Mouse (Mus musculus) embryo, embryonic 11.5 days (tissue): Measurements from ENCODE around the gene Clec4d.
"Not testable (repeated sequence)": the region's sequence is repeated elsewhere in the genome, so short reads cannot be mapped to it uniquely, and the experiment has no call there.

Experiments used
- DNase-seq: peaks from one replicate; pipeline ENCODE4 v3.0.0-alpha.2; 2012; ENCODE audit warnings: low read depth, low spot score

The Clec4d gene

GRCm38 (mm10) chr6:123261555-123262161 is at the start of gene Clec4d:
Gene Clec4d, plus strand, starts transcription at chr6:123262111.
- no peak for DNase-seq

- DNase-seq: no peak
Observed at GRCm38 (mm10) chr6:123227519-123228166, 34.3 kb upstream of the Clec4d start.

- DNase-seq: no peak
Observed at GRCm38 (mm10) chr6:123229644-123230043, 32.3 kb upstream of the Clec4d start, which contains the start of gene Clec4n. Gene Clec4n, plus strand, starts transcription at chr6:123229843.

- no peak for DNase-seq
Observed at GRCm38 (mm10) chr6:123231149-123231548, 30.8 kb upstream of the Clec4d start.

- DNase-seq: no peak
Observed at GRCm38 (mm10) chr6:123237582-123237981, 24.3 kb upstream of the Clec4d start.

- no peak for DNase-seq
Observed at GRCm38 (mm10) chr6:123244201-123244600, 17.7 kb upstream of the Clec4d start.

GRCm38 (mm10) chr6:123248862-123249261 is 13.0 kb upstream of the Clec4d start:
- DNase-seq: not testable (repeated sequence)

GRCm38 (mm10) chr6:123252735-123253134 is 9.2 kb upstream of the Clec4d start:
- DNase-seq: no peak

GRCm38 (mm10) chr6:123258946-123259345 is 3.0 kb upstream of the Clec4d start:
- DNase-seq: no peak

- no peak for DNase-seq
Observed at GRCm38 (mm10) chr6:123259889-123260603, 1.9 kb upstream of the Clec4d start.

- DNase-seq: no peak
Observed at GRCm38 (mm10) chr6:123260868-123261267, 1.0 kb upstream of the Clec4d start.

GRCm38 (mm10) chr6:123264194-123264593 is 2.3 kb downstream of the Clec4d start:
- DNase-seq: no peak

GRCm38 (mm10) chr6:123265809-123266208 is 3.9 kb downstream of the Clec4d start:
- DNase-seq: no peak

GRCm38 (mm10) chr6:123266945-123267344 is 5.0 kb downstream of the Clec4d start:
- no peak for DNase-seq

GRCm38 (mm10) chr6:123279443-123279842 is 17.5 kb downstream of the Clec4d start:
- DNase-seq: no peak

GRCm38 (mm10) chr6:123286311-123286710 is 24.4 kb downstream of the Clec4d start:
- no peak for DNase-seq

GRCm38 (mm10) chr6:123288931-123289330 is 27.0 kb downstream of the Clec4d start:
- DNase-seq: no peak

GRCm38 (mm10) chr6:123289753-123290152 is 27.8 kb downstream of the Clec4d start, which contains the start of gene Clec4e:
Gene Clec4e, minus strand, starts transcription at chr6:123289870.
- no peak for DNase-seq

- DNase-seq: no peak
Observed at GRCm38 (mm10) chr6:123292751-123293400, 31.0 kb downstream of the Clec4d start.

- DNase-seq: not testable (repeated sequence)
Observed at GRCm38 (mm10) chr6:123293509-123293908, 31.6 kb downstream of the Clec4d start.

GRCm38 (mm10) chr6:123296687-123297086 is 34.8 kb downstream of the Clec4d start:
- DNase-seq: no peak

GRCm38 (mm10) chr6:123306315-123306714 is 44.4 kb downstream of the Clec4d start:
- DNase-seq: not testable (repeated sequence)
